Mouse (Mus musculus) heart, adult 2 months (tissue): ENCODE measurements around the gene Ppp1r32.

ENCODE experiments used
- CTCF ChIP-seq: fragments of 200-600 bp; IDR thresholded peaks from 2 replicates; pipeline ENCODE4 v1.8.1; 2022; ENCODE audit warnings: antibody characterized with exemption, mild to moderate bottlenecking, moderate library complexity
- POLR2A ChIP-seq: fragments of 200-500 bp; IDR thresholded peaks from 2 replicates; pipeline ENCODE4 v1.6.1; 2011; ENCODE audit warnings: mild to moderate bottlenecking, low read depth, low read length, control low read depth; ENCODE audit not compliant: insufficient read depth

GRCm38 (mm10) chr19:10435908-10436307 is 46.8 kb downstream of the Ppp1r32 start:
- TF ChIP-seq POLR2A, result no peak
- peak; percentile 90 for TF ChIP-seq CTCF
